18 mouse cellular contexts compared by ENCODE assay signal in the genomic region with DNA sequence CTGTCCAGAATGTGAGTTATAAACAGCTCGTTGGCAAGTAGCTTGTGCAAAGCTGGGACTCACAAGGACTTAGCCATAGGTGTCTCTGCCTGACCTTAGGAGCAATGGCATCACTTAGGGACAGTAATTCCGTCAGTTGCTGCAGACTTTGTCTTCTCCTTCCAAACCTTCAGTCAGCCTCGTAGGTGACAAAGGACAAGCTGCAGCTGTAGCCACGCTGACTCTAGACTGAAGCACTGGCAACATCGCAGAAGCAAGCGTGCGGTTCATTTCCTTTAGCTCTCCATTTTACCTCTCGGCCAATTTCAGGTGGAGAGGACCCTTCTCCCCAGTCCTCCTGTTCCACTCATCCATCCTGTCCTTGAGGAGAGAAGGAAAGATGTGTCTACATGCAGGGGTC.
"Had no signal": no experiment of that assay in that cellular context is flagged by ENCODE, and none has a peak within 500 bp of the region (broad histone marks: within the 10 kb centered on the region; RNA-seq: fewer than 3 reads in every experiment).

No protein-coding gene starts in this region.

- H3K27ac ChIP-seq: kidney, embryonic 15.5 days; left cerebral cortex, adult 2 months; liver, embryonic 13.5 days; lung, embryonic 15.5 days; midbrain, embryonic 12.5 days; midbrain, embryonic 15.5 days; neural tube, embryonic 12.5 days; neural tube, embryonic 15.5 days; stomach, embryonic 15.5 days had no signal

- DNase-seq: kidney, adult 11 months; kidney, adult 8-10 months; kidney, postnatal 10 days; kidney, postnatal 36 days; layer of hippocampus, adult 9-11 months; liver, embryonic 13.5 days; retina, postnatal 1 day; right cerebral cortex, postnatal 25 days; spleen, adult 18-20 months; thymus, postnatal 25 days had no signal

- H3K4me3 ChIP-seq: kidney, embryonic 15.5 days; left cerebral cortex, adult 2 months; liver, embryonic 13.5 days; lung, embryonic 15.5 days; midbrain, embryonic 12.5 days; midbrain, embryonic 15.5 days; neural tube, embryonic 12.5 days; neural tube, embryonic 15.5 days; stomach, embryonic 15.5 days had no signal

- H3K9ac ChIP-seq: kidney, embryonic 15.5 days; liver, embryonic 13.5 days; lung, embryonic 15.5 days; midbrain, embryonic 12.5 days; midbrain, embryonic 15.5 days; neural tube, embryonic 12.5 days; neural tube, embryonic 15.5 days; stomach, embryonic 15.5 days had no signal

- H3K36me3 ChIP-seq: kidney, embryonic 15.5 days; lung, embryonic 15.5 days; midbrain, embryonic 12.5 days; midbrain, embryonic 15.5 days; neural tube, embryonic 12.5 days; neural tube, embryonic 15.5 days; stomach, embryonic 15.5 days had no signal

- H3K4me2 ChIP-seq: kidney, embryonic 15.5 days; liver, embryonic 13.5 days; lung, embryonic 15.5 days; midbrain, embryonic 12.5 days; midbrain, embryonic 15.5 days; neural tube, embryonic 12.5 days; neural tube, embryonic 15.5 days; stomach, embryonic 15.5 days had no signal

- ATAC-seq: midbrain, embryonic 15.5 days had no signal

- H3K9me3 ChIP-seq: kidney, embryonic 15.5 days; liver, embryonic 13.5 days; lung, embryonic 15.5 days; midbrain, embryonic 12.5 days; midbrain, embryonic 15.5 days; neural tube, embryonic 12.5 days; neural tube, embryonic 15.5 days; stomach, embryonic 15.5 days had no signal

- H3K4me1 ChIP-seq: midbrain, embryonic 12.5 days; midbrain, embryonic 15.5 days; neural tube, embryonic 12.5 days; stomach, embryonic 15.5 days had no signal
